Mouse (Mus musculus): Measurements from ENCODE around the gene Vasp.

Gene Vasp

GRCm38 (mm10) chr7:19231849-19232248, 39.8 kb downstream of the Vasp start:
- peak; percentile 50 for DNase-seq

DNA sequence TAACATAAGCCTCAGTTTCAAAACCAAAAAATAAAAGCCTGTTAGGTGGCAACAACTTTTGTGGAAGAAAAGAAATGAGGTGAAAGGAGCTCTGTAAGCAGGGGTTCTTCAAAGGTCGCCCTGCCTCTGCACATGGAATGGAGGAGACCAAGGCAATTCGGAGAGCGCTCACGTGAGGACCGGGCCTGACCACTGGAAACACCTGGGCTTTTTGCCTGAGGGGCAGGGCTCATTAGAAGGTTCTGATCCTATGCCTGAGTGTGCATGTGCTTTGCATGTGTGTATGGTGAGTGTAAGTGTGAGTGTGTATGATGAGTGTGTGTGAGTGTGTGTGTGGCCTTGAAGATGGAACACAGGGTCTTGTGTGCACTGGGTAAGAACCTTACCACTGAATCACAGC, 40.7 kb downstream of the Vasp start:
- DNase-seq: no peak

- DNase-seq: peak; percentile 44
Observed at GRCm38 (mm10) chr7:19230041-19230580, 41.5 kb downstream of the Vasp start.

DNA sequence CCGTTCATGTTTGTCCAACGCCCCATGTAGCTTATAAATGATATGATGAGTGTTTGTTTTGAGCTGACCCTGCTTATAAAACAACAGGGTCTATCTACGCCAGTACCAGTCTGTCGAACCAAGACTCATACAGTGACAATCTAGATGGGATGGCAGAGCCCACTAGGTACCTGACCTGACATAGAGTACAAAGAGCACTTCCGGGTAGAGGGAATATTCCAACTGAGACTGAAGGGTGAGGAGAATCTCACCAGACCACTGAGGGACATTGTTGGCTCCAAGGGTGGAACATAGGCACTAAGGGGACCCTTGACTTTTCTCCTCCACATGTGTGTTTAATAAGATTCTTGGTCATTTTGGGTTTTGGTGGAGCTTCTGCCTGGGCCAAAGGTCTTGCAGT, 42.2 kb downstream of the Vasp start:
- DNase-seq: no peak

- DNase-seq: no peak
Observed at GRCm38 (mm10) chr7:19228793-19229148, 42.8 kb downstream of the Vasp start.

DNA sequence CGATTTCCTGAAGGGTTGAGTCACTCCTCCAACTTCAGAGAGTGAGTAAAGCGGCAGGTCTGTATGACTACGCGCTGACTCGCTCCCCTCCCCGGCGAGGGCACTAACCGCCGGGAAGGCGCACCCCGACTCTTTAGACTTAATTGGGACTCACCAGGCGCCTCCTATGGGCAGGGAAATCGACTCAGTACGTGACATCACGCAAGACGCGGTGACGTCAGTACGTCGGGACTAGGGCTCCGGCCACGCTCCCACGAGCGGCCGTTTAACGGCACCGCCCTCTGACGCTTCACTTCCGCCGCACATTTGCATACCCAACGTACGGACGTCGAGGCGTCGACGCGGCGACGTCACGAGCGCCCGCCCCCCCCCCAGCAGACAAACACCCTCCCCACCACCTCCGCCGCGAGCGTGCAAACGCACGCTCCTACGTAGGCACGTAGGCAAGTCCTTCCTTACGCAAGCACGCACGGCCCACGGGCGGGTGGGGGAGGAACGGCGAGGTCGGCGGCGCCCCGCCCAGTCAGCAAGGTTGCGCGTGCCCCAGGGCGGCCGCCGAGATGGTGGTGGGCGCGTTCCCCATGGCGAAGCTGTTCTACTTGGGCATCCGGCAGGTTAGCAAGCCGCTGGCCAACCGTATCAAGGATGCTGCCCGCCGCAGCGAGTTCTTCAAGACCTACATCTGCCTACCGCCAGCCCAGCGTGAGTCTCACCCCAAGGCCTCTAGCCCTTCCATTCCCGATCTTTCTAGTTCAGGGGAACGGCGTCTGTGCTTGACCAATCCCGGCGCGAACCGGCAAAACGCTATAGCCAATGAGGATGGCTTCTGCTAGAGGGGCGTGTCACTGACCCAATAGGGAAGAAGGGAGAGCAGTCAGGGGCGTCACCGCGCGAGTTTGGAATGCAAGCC, 43.5 kb downstream of the Vasp start, which contains the start of gene Opa3:
Opa3 (plus strand) TSS at position 452 of the 910 bp plus-strand sequence.
- DNase-seq: peak; percentile 100

GRCm38 (mm10) chr7:19226817-19227797, 44.5 kb downstream of the Vasp start:
- DNase-seq: peak; percentile 59

- no peak for DNase-seq
Observed at GRCm38 (mm10) chr7:19224933-19225332, 46.7 kb downstream of the Vasp start.

GRCm38 (mm10) chr7:19222875-19223274, 48.7 kb downstream of the Vasp start:
- no peak for DNase-seq

- DNase-seq: no peak
Observed at GRCm38 (mm10) chr7:19222189-19222588, 49.4 kb downstream of the Vasp start.

GRCm38 (mm10) chr7:19220061-19220460, 51.6 kb downstream of the Vasp start:
- no peak for DNase-seq

- DNase-seq: peak; percentile 47
Observed at GRCm38 (mm10) chr7:19217944-19218343, 53.7 kb downstream of the Vasp start.

DNA sequence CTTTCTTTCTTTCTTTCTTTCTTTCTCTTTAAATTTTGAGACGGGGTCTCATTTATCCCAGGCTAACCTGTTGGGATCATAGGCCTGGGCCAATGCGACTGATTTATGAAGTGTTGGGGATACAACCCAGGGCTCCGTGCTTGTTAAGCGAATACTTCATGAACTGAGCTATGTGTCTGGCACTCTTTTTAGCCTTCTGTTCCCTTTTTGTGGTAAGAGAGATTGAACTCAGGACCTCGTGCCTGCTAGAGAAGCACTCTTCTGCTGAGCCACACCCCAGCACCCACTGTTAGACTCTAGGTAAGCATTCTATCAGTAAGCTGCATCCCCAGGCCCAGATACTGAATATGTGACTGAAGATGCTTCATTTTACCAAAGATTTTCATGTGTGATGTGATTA, 54.1 kb downstream of the Vasp start:
- no peak for DNase-seq

DNA sequence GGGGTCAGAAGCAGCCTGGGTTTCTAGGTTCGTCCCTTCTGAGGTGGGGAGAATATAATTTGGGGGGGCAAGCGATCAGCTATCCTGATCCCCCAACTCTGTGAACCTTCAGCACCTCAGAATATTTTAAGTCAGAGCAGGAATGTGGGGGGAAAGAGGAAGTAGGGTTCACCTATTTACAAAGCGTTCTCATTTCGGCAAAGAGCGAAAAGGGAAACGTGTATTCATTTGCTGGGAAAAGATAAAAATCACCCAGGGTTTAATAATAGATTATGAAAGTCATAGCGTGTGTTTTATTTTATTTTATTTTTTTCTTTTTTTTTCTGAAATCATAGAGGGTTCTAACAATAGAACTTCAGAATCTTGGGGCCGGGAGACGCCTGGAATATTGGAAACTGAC, 56.7 kb downstream of the Vasp start:
- DNase-seq: no peak

GRCm38 (mm10) chr7:19214369-19214768, 57.2 kb downstream of the Vasp start:
- DNase-seq: no peak

DNA sequence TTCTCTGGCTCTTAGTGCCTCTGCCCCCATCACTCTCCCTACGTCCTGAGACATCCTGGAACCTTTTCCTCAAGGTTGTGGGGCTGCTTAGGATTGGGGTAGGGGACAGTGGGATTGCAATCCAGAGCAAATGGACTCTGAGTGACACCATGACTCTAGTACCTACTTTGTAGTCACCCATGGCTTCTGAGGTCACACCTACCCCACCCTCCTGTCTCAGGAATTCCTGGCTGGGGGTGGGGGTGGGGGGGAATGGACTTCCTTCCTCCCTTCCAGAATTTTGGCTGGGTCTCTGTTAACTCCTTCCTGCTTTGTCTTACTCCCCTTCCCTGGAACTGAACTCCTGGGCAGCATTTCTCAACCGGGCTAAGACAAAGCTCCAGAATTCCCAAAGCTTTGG, 58.2 kb downstream of the Vasp start:
- DNase-seq: no peak

- DNase-seq: peak; percentile 75
Observed at GRCm38 (mm10) chr7:19211996-19212755, 59.4 kb downstream of the Vasp start, which contains the start of gene Gpr4. Gene Gpr4, plus strand, starts transcription at chr7:19212538.

- peak; percentile 34 for DNase-seq
Observed at GRCm38 (mm10) chr7:19211041-19211675, 60.5 kb downstream of the Vasp start.

GRCm38 (mm10) chr7:19210010-19210409, 61.6 kb downstream of the Vasp start:
- DNase-seq: no peak

DNA sequence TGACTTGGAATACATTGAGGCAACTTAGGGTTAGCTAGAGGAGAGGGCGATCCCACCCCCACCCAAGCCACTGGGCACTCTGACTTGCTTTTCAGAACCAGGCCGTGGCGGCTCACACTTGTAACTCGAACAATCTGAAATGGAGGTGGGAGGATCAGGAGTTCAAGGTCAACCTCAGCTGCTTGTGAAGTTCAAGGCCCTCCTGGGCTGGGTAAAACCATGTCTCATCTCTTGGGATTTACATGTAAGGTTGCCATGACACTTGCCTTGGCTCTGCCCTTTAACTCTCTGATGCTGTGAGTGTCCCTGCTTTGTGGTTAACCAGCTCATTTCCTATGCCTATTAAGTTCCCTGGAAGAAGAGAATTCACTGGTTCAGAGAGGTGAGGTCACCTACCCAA, 62.1 kb downstream of the Vasp start:
- no peak for DNase-seq

DNA sequence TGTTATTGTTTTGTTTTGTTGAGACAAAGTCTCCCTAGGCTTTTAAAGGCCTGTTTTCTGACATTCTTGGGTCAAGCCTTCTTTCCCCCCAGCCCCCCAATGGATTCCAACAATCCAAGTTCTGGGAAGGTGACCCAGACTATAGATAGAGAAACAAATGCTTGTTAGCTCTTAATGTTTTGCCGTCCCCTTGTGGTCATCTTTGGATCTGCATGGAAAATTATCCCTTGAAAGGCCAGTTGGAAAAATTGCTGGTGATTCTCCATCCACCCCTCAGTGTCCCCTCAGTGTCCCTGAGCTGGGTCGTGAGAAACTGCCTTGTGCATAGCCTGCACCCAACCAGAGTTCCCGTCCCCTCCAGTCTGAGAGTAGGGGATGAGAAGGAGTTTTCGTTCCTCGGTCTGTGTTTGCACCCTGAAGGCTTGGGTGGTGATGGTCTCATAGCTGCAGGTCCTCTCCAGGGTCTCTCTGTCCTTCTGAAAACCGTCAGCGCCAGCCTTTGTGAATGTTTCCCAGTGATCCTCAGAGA, 62.6 kb downstream of the Vasp start:
- DNase-seq: peak; percentile 75
